Mouse (Mus musculus) layer of hippocampus, adult 11-12 months (tissue): ENCODE measurements at regions not wholly inside any gene's neighbourhood (a gene's known extent, or its start where the extent isn't known, plus 50 kb on each side); places are given as distances from the start of the nearest gene placed in this dataset.

Experiments
- DNase-seq: peaks from one replicate; pipeline ENCODE4 v3.0.0; 2022; ENCODE audit warnings: low spot score

DNA sequence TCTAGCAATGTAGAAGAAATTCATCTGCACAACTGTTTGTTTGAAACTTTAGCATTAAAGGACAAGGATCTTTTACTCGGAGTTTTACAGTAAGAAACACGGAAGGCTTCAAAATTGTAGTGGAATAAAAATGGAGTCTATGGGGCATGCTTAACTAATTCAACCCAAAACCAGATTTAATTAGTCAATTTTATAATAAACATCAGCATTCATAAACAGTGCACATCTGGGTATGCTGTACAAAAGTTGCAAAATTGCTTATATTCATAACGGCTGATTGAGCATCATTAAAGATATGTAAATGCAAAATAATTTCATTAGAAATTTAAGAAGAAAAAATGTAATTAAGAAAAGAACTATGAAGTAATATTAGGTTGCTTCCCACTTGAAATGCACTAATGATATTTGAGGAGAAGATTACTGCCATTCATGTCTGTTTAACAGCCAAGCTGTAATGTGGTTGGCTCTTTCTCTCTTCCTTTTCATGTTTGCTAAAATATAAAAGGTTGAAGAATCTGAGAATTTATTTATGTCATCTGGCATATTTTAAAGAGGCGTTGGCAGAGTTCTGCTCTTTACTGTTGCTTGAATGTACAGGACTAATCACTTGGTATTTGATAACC, 1037.3 kb downstream of the Fam181b start:
- no peak for DNase-seq

- DNase-seq = no peak
These were observed 1044.1 kb downstream of the Fam181b start for GRCm38 (mm10) chr7:94123781-94124180.

- no peak for DNase-seq
These were observed 1074.6 kb downstream of the Fam181b start for GRCm38 (mm10) chr7:94154221-94154620.

GRCm38 (mm10) chr7:94155458-94155857, 1075.8 kb downstream of the Fam181b start:
- no peak for DNase-seq

DNA sequence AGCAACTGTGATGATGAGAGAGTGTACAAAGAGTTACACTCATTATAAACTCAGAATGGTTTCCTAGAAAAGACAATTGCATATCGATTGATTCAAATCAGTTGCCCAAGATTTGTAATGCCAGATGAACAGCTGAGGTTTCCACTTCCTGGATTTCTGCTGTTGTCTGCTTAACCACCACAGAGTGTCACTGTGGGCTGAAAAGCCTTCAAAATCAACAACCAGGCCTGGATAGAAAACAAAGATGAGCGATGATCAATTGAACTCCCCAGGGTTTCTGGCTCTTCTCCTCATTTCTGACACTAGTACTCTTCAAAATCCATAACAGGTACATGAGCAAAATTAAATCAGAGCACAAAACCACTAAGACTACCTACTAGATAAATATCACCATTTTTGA, 1100.4 kb downstream of the Fam181b start:
- DNase-seq = peak; percentile 9

GRCm38 (mm10) chr7:94212341-94212740, 1132.7 kb downstream of the Fam181b start:
- no peak for DNase-seq

GRCm38 (mm10) chr7:94227482-94227881, 1147.8 kb downstream of the Fam181b start:
- no peak for DNase-seq

GRCm38 (mm10) chr7:94233653-94234052, 1154.0 kb downstream of the Fam181b start:
- DNase-seq = peak; percentile 4

GRCm38 (mm10) chr7:94249501-94249900, 1169.8 kb downstream of the Fam181b start:
- no peak for DNase-seq

DNA sequence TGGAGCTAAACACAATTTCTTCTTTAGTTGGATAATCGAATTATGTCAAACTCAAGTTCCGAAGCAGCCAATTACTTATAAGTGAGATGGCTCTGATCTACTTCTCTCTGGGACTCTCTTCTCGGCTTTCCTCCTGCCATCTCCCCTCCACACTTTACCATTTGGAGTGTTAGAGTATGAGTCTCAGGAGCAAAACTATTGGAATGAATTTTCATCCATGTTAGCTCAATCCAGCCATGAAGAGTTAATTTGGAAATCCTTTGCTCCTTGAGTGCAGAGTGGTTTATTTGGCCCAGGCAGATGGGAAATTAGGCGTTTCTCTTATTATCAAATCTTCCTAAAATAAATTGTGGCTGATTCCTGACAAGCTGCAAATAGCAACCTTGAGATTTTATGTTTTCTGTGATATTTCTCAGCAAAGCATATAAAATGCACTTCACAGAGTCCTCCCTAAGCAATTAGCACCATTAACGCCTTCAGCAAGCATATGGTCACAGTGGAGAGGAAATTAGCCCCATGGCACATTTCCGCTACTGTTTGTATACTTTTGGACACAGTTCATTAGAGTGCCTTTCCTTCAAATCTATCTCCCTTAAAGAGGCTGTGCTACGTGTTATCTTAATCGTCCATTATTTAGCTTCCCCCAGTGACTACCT, 1189.1 kb downstream of the Fam181b start:
- no peak for DNase-seq

DNA sequence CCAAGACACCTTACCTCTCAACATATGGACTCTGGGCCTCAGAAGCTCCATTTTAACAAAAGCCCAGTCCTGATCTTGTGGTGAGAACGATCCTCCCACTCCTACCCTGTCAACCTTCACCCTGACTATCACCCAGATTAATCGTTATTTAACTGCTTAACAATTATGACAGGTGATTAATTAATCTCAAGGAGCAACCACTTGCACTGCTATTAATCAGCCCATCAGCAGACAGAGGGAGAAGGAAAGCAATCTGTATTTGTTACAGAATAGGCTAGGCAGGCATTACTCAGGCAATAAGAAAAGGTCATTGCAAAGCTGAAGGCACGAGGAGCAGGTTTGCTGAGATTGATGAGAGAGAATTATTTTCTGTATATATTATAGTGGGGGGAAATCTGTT, 1201.9 kb downstream of the Fam181b start:
- DNase-seq = no peak

- no peak for DNase-seq
These were observed 1202.3 kb downstream of the Fam181b start for GRCm38 (mm10) chr7:94282010-94282409.

DNA sequence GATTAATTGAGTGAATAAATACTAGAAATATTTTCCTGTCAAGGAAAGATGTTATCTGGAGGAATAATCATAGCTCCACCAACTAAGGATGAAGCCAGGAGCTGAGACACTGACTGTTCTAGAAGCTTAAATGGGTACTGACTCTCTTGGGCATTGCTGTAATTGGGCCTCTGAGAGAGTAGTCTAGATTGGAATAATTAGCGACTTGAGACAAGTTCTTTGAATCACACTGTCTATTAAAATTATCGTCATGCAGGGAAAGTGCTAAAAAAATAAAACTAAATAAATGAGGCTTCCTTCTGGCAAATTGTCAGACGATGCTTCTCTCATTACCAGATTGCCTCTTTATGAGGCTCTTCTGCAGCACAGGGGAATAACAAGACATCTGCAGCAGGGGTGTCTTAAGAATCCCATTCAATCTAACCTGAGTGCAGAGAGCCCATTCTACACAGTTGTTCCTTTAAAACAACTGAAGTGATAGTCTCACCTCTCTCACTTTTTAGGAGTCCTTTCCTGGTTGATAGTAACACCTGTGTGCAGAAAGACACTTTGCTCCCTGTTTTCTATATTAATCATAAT, 1203.5 kb downstream of the Fam181b start:
- DNase-seq = no peak

- no peak for DNase-seq
These were observed 1225.9 kb downstream of the Fam181b start for GRCm38 (mm10) chr7:94305602-94306001.

DNA sequence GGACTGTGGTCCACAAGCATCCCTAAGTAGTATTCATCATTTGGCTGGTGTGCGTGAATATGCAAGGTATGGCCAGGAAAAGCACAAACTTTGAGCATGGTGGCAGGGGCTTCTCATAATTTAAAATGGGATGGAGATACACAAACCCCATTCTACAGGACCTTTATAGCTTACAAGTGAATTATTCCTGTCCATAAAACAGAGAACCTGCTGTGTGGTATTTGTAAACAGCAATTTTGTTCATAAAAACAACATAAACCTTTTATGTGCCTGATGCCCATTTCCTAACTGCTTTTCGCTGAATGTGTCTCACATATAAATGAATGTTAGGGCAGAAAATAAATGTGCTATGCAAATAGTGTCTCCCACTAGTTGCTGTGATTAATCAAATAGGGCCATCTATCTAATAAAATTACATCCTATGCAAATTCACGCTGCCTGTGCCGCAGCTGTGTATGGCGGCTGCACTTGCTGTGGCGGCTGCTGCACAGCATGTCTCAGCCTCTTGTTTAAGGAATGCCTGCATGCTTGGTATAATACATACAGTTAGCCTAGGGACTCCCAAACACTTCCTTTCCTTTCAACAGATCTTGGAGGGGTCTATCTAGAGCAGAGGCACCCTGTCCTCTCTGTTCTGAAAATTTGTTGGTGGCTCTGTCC, 1235.4 kb downstream of the Fam181b start:
- no peak for DNase-seq

DNA sequence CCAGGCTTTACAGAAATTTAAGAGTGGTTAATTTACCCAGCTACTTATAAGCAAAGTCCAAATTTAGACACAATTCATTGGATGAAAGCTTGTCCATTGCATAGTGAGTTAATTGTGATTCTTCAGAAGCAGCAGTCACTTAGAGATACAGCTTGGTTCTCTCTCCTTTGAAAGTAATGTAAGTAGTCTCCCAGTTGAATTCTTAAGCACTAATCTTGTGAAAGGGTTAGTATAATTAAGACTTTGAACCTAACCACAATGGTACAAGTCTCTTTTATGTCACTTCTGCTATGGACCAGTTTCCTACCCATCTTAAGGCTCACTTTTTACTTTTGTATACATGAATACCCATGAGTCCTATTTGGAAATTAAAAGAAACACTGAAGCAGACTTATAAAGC, 1252.9 kb downstream of the Fam181b start:
- DNase-seq = no peak
